Mouse (Mus musculus): ENCODE data around the gene Tmprss11b. TPM values are rescaled to one million over a fixed set of nuclear protein-coding genes. Genes with fewer than 3 reads are reported as not detected.

Tmprss11b gene
- polyA plus RNA-seq, 1 experiment: not detected

GRCm38 (mm10) chr5:86630700-86631099 lies 45.5 kb downstream of the Tmprss11b start:
- Histone ChIP-seq H3K4me1 (ENCODE audit: control insufficient read depth, insufficient read depth, low read length) (no peaks in the 10 kb centered on the region), H3K4me3 (replicated peaks; ENCODE audit: control insufficient read depth, low read depth, low read length) (no peak overlapping the region), H3K27ac (ENCODE audit: control insufficient read depth, insufficient read depth, low read depth, low read length, poor library complexity) (no peak overlapping the region)
- 76% methylated on average over 2 of the region's 2 CpGs for WGBS
- no peak for TF ChIP-seq POLR2A (IDR thresholded peaks at IDR 0.05; ENCODE audit: borderline replicate concordance, control insufficient read depth, low read depth, low read length)
- TF ChIP-seq CTCF (IDR thresholded peaks at IDR 0.05; ENCODE audit: control insufficient read depth, insufficient read depth, low read length): no peak

DNA sequence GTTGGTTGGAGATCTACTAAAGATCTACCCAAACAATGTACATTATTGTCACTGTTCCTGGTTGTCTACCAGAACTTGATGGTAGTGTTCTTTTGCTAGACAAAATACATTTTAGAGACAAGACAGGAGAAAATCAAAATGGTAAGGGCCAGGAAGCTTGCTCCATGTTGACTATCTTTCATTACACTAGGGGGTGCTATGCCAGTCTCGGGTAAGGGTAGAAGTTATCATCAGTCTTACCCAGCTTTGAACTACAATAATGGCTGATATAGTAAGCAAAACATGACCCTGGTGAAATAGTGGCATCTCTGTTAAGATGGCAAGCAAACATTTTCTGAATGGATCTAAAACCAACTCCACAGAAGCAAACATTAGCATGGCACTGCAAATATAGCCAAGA lies 54.4 kb downstream of the Tmprss11b start:
- no peak overlapping the region for H3K4me3 ChIP-seq (replicated peaks; ENCODE audit: control insufficient read depth, low read depth, low read length)
- 47% methylated on average over 1 of the region's 1 CpGs for WGBS
- TF ChIP-seq POLR2A (IDR thresholded peaks at IDR 0.05; ENCODE audit: borderline replicate concordance, control insufficient read depth, low read depth, low read length) (no peak), CTCF (IDR thresholded peaks at IDR 0.05; ENCODE audit: control insufficient read depth, insufficient read depth, low read length) (no peak)
- no peak overlapping the region for H3K27ac ChIP-seq (ENCODE audit: control insufficient read depth, insufficient read depth, low read depth, low read length, poor library complexity)
- no peaks in the 10 kb centered on the region for H3K4me1 ChIP-seq (ENCODE audit: control insufficient read depth, insufficient read depth, low read length)

Other genes starting within 250 kb of the Tmprss11b start
- 0.70 and 1.2 TPM in 2 replicates for gene Tmprss11a, start 207.4 kb downstream of the Tmprss11b start, polyA plus RNA-seq (2011; ENCODE audit: insufficient read depth, insufficient read length, low replicate concordance, missing spikeins)
- not detected in 2 replicates for gene Tmprss11g, start 157.8 kb downstream of the Tmprss11b start, polyA plus RNA-seq (2011; ENCODE audit: insufficient read depth, insufficient read length, low replicate concordance, missing spikeins)
- not detected in 2 replicates for gene Tmprss11f, start 43.9 kb downstream of the Tmprss11b start, polyA plus RNA-seq (2011; ENCODE audit: insufficient read depth, insufficient read length, low replicate concordance, missing spikeins)
- not detected in 2 replicates for gene Tmprss11e, start 69.5 kb upstream of the Tmprss11b start, polyA plus RNA-seq (2011; ENCODE audit: insufficient read depth, insufficient read length, low replicate concordance, missing spikeins)
- 51.2 and 92.2 TPM in 2 replicates for gene Ythdc1, start 127.9 kb upstream of the Tmprss11b start, polyA plus RNA-seq (2011; ENCODE audit: insufficient read depth, insufficient read length, low replicate concordance, missing spikeins)
- gene Ugt2b34, start 230.6 kb upstream of the Tmprss11b start, polyA plus RNA-seq (2011; ENCODE audit: insufficient read depth, insufficient read length, low replicate concordance, missing spikeins): 0.34 and 1.4 TPM in 2 replicates

All from bone marrow, adult 2 months (tissue).